11 mouse cellular contexts compared by ENCODE assay signal in the genomic region with DNA sequence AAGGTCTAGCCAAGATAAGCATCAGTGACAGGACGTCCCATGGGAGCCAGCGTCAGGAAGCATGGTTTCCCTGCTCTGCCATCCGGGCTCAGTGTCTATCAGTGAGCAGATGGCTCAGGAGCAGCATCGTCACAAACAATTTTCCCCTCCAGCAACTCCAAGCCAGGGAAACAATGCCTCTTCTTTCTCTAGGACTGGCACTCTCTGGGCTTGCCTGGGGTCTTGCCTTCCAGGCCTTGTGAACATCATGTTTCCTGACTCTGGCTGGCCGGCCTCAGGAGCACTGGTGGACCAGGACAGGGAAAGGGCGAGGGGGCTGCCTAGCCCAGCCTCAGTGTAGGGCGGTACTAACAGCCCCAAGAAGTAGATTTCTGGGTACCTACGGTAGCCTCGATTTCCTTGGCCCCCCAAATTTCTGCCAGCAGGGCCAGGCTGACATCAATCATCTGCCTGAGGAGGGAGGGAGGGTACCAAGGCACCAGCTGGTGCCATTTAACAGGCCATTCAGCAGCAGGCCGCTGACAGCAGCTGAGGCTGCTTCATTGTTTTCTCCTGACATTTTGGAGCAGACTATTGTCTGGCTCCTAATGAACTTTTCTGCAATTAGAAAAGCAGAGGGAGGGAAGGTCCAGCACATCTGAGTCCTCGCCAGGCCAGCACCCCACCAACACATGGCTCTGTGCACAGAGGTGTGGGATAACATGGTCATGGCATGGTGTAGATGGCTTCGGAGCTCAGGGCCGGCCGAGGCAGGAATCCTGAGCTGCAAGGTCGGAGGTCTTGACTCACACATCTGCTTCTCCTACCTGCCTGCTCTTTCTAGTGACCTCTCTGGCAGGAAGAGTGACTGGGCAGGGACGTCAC. TPM values are rescaled to one million over a fixed set of nuclear protein-coding genes. Genes with fewer than 3 reads are reported as not detected.
DNase-seq lines count a peak whose midpoint lies in the region; ATAC-seq and TF ChIP-seq lines count a peak whose summit lies in the region.
"Had no signal": no experiment of that assay in that cellular context is flagged by ENCODE, and none has a peak within 500 bp of the region (broad histone marks: within the 10 kb centered on the region; RNA-seq: fewer than 3 reads in every experiment).

No protein-coding gene starts in this region.

- no peak overlapping the region for H3K27ac ChIP-seq in stomach, embryonic 15.5 days
- no peak overlapping the region for H3K27ac ChIP-seq in stomach, postnatal 0 days (replicated peaks)
- H3K27ac ChIP-seq in embryonic facial prominence, embryonic 12.5 days: peak overlapping the region; percentile 54; the same call in 1 of the 2 replicates
- peak overlapping the region; percentile 76 for H3K27ac ChIP-seq in hindbrain, embryonic 16.5 days (ENCODE audit: low read depth, low read length)
- H3K27ac ChIP-seq: liver, embryonic 13.5 days had no signal

- WGBS in stomach, embryonic 15.5 days: 72% methylated on average over 16 of the region's 16 CpGs
- 76% methylated on average over 16 of the region's 16 CpGs for WGBS in stomach, postnatal 0 days
- 56% methylated on average over 16 of the region's 16 CpGs for WGBS in embryonic facial prominence, embryonic 12.5 days
- WGBS in hindbrain, embryonic 16.5 days: 29% methylated on average over 16 of the region's 16 CpGs

- H3K9ac ChIP-seq in stomach, embryonic 15.5 days: no peak overlapping the region
- H3K9ac ChIP-seq in stomach, postnatal 0 days (ENCODE audit: low read length): no peak overlapping the region
- no peak overlapping the region for H3K9ac ChIP-seq in embryonic facial prominence, embryonic 12.5 days
- H3K9ac ChIP-seq in hindbrain, embryonic 16.5 days (ENCODE audit: low read depth, low read length): peak overlapping the region; percentile 43
- H3K9ac ChIP-seq: liver, embryonic 13.5 days had no signal

- H3K4me3 ChIP-seq in stomach, embryonic 15.5 days (replicated peaks): no peak overlapping the region
- H3K4me3 ChIP-seq in stomach, postnatal 0 days (ENCODE audit: low read depth, low read length): no peak overlapping the region
- H3K4me3 ChIP-seq in embryonic facial prominence, embryonic 12.5 days: no peak overlapping the region
- no peak overlapping the region for H3K4me3 ChIP-seq in hindbrain, embryonic 16.5 days (ENCODE audit: low read length)
- H3K4me3 ChIP-seq: liver, embryonic 13.5 days; myocyte had no signal

- no peaks in the 10 kb centered on the region for H3K4me1 ChIP-seq in stomach, embryonic 15.5 days
- H3K4me1 ChIP-seq in stomach, postnatal 0 days (replicated peaks; ENCODE audit: control insufficient read depth, insufficient read depth): no peaks in the 10 kb centered on the region
- H3K4me1 ChIP-seq in embryonic facial prominence, embryonic 12.5 days: no peaks in the 10 kb centered on the region
- peaks cover 8% of the 10 kb centered on the region for H3K4me1 ChIP-seq in hindbrain, embryonic 16.5 days (ENCODE audit: control insufficient read depth, insufficient read depth, low read depth, low read length)

- H3K4me2 ChIP-seq in stomach, embryonic 15.5 days: no peak overlapping the region
- H3K4me2 ChIP-seq in stomach, postnatal 0 days (replicated peaks; ENCODE audit: low read depth): no peak overlapping the region
- no peak overlapping the region for H3K4me2 ChIP-seq in embryonic facial prominence, embryonic 12.5 days (replicated peaks)
- no peak overlapping the region for H3K4me2 ChIP-seq in hindbrain, embryonic 16.5 days (ENCODE audit: low read length)
- H3K4me2 ChIP-seq: liver, embryonic 13.5 days had no signal

- no peaks in the 10 kb centered on the region for H3K27me3 ChIP-seq in stomach, embryonic 15.5 days (replicated peaks)
- H3K27me3 ChIP-seq in stomach, postnatal 0 days (ENCODE audit: control insufficient read depth, insufficient read depth, low read length): no peaks in the 10 kb centered on the region
- H3K27me3 ChIP-seq in embryonic facial prominence, embryonic 12.5 days: no peaks in the 10 kb centered on the region
- no peaks in the 10 kb centered on the region for H3K27me3 ChIP-seq in hindbrain, embryonic 16.5 days (replicated peaks; ENCODE audit: control insufficient read depth, insufficient read depth, low read length)
- H3K27me3 ChIP-seq: liver, embryonic 13.5 days had no signal

- H3K9me3 ChIP-seq in stomach, embryonic 15.5 days: no peaks in the 10 kb centered on the region
- no peaks in the 10 kb centered on the region for H3K9me3 ChIP-seq in stomach, postnatal 0 days (ENCODE audit: control insufficient read depth, low read length)
- no peaks in the 10 kb centered on the region for H3K9me3 ChIP-seq in embryonic facial prominence, embryonic 12.5 days
- no peaks in the 10 kb centered on the region for H3K9me3 ChIP-seq in hindbrain, embryonic 16.5 days (ENCODE audit: control insufficient read depth, low read length)
- H3K9me3 ChIP-seq: liver, embryonic 13.5 days had no signal

- intact Hi-C loops in heart, postnatal 14 days (cut with DNase I): loop anchor here (5.0 kb wide), 1 partner anchor 62 kb away; no protein-coding TSS in a partner anchor

- ATAC-seq in stomach, embryonic 15.5 days (ENCODE audit: insufficient read depth, low FRiP score, low read depth): 0 out of 2 replicates have a peak, but pooled peaks have one; percentile 13
- no peak for ATAC-seq in stomach, postnatal 0 days (ENCODE audit: low FRiP score, low TSS enrichment)
- no peak for ATAC-seq in embryonic facial prominence, embryonic 12.5 days (ENCODE audit: insufficient number of reproducible peaks, insufficient read depth, low FRiP score, low TSS enrichment)
- peak; percentile 83 for ATAC-seq in hindbrain, embryonic 16.5 days

- DNase-seq in stomach, postnatal 0 days (ENCODE audit: low spot score): no peak
- DNase-seq in retina, postnatal 1 day: peak; percentile 94
- DNase-seq in heart, postnatal 14 days: no peak
- no peak for DNase-seq in adrenal gland, postnatal 14 days
- DNase-seq in lung, postnatal 25 days (ENCODE audit: low spot score): no peak
- DNase-seq: liver, embryonic 13.5 days had no signal

- TF ChIP-seq CTCF in stomach, postnatal 0 days (IDR thresholded peaks at IDR 0.05; ENCODE audit: low read depth): no peak

- peaks cover 61% of the 10 kb centered on the region for H3K36me3 ChIP-seq in stomach, embryonic 15.5 days
- H3K36me3 ChIP-seq in stomach, postnatal 0 days (ENCODE audit: control insufficient read depth, insufficient read depth, low read length): peaks cover 41% of the 10 kb centered on the region
- peaks cover 46% of the 10 kb centered on the region for H3K36me3 ChIP-seq in embryonic facial prominence, embryonic 12.5 days
- peaks cover 19% of the 10 kb centered on the region; the same call in 1 of the 2 replicates for H3K36me3 ChIP-seq in hindbrain, embryonic 16.5 days (ENCODE audit: control insufficient read depth, insufficient read depth, low read length)

- TF ChIP-seq EP300 in stomach, postnatal 0 days (optimal IDR thresholded peaks at IDR 0.05): no peak

RNA-seq across cellular contexts. Expression of gene Qsox1, which starts 22.3 kb away (rescaled TPM):
- 70.4 and 81.2 TPM in 2 replicates for polyA plus RNA-seq in stomach, embryonic 15.5 days (2015; fragmentation: Nextera tagmentation; extraction: Ambion mirVana)
- 95.7 and 98.0 TPM in 2 replicates for polyA plus RNA-seq in stomach, postnatal 0 days (2015; fragmentation: Nextera tagmentation; extraction: Ambion mirVana)
- polyA plus RNA-seq in embryonic facial prominence, embryonic 12.5 days (2016; fragmentation: Nextera tagmentation; extraction: Ambion mirVana): 24.0 and 24.7 TPM in 2 replicates
- 25.0 and 26.7 TPM in 2 replicates for polyA plus RNA-seq in hindbrain, embryonic 16.5 days (2015; fragmentation: Nextera tagmentation; extraction: Ambion mirVana)
- 10 to 100 TPM; 45.5 to 55.2 TPM for total RNA-seq in heart, postnatal 14 days (2021)
- total RNA-seq in adrenal gland, postnatal 14 days (2021): 64.3 and 73.7 TPM in 2 replicates

RNA-seq across cellular contexts. Expression of gene Lhx4, which starts 38.9 kb away (rescaled TPM):
- 0.03 and 0.04 TPM in 2 replicates for polyA plus RNA-seq in stomach, embryonic 15.5 days (2015; fragmentation: Nextera tagmentation; extraction: Ambion mirVana)
- polyA plus RNA-seq in stomach, postnatal 0 days (2015; fragmentation: Nextera tagmentation; extraction: Ambion mirVana): 0.04 and 0.10 TPM in 2 replicates
- 0.04 and 0.14 TPM in 2 replicates for polyA plus RNA-seq in embryonic facial prominence, embryonic 12.5 days (2016; fragmentation: Nextera tagmentation; extraction: Ambion mirVana)
- polyA plus RNA-seq in hindbrain, embryonic 16.5 days (2015; fragmentation: Nextera tagmentation; extraction: Ambion mirVana): 1.7 and 2.3 TPM in 2 replicates
- total RNA-seq in heart, postnatal 14 days (2021): not detected
- not detected in 2 replicates for total RNA-seq in adrenal gland, postnatal 14 days (2021)
- polyA plus RNA-seq: large intestine, adult 2 months; liver, embryonic 13.5 days had no signal

Comparison
In these comparisons a context has a peak if more than half of its experiments do, and no peak if none do; other contexts are left out.
1. ATAC-seq: peak in stomach, embryonic 15.5 days (single experiment) and hindbrain, embryonic 16.5 days (single experiment); none in stomach, postnatal 0 days (single experiment) and embryonic facial prominence, embryonic 12.5 days (single experiment).
2. H3K27ac ChIP-seq: peak in embryonic facial prominence, embryonic 12.5 days (single experiment) and hindbrain, embryonic 16.5 days (single experiment); none in stomach, embryonic 15.5 days (single experiment) and stomach, postnatal 0 days (single experiment).